Mouse (Mus musculus) retina, postnatal 7 days (tissue): Measurements from ENCODE around the gene Creld2.

Experiments
- DNase-seq: peaks from one replicate; pipeline ENCODE4 v3.0.0-alpha.2; 2012; ENCODE audit warnings: low read depth, low spot score

Gene Creld2

GRCm38 (mm10) chr15:88866934-88867356, 47.5 kb downstream of the Creld2 start:
- DNase-seq = no peak

- DNase-seq = no peak
Measured at GRCm38 (mm10) chr15:88867368-88868023, 48.0 kb downstream of the Creld2 start.

GRCm38 (mm10) chr15:88868024-88868742, 48.7 kb downstream of the Creld2 start:
- no peak for DNase-seq

DNA sequence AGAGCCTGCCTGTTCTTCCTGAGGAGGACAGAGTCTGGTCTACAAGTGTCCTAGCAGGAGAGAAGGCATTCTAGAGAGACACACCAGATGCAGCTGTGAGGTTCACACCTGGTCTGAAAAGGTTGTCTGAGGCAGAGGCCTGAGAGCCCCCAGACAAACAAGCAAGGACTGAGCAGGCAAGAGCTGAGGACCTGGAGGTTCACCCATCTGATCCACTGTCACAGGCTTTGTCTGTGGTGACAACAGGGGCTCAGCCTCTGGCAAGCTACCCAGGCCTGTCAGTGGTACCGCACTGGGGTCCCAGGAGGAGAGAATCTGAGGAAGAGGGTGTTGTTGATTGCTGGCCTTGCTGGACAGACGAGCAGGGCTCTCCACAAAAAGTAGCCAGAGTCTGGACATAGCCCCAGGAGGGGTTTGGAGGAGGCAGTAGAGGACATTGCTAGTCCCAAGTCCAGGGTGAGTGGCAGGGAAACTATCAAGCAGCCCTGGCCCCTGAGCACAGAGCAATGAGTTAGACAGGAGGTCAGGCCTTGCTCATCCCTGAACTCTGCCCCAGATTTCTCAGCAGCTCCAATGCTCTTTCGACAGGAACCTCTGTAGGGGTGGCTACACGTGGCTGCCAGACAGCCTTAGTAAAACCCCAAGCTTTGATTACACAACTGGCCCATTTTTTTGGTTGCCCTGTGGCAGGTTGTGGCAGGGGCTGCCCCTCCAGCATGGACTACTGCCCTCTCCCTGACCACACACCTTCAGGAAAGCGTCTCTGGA, 51.2 kb downstream of the Creld2 start:
- DNase-seq = no peak

- DNase-seq = no peak
Measured at GRCm38 (mm10) chr15:88874061-88874460, 54.6 kb downstream of the Creld2 start.

- DNase-seq = no peak
Measured at GRCm38 (mm10) chr15:88874477-88874876, 55.0 kb downstream of the Creld2 start.

- DNase-seq = no peak
Measured at GRCm38 (mm10) chr15:88875625-88876081, 56.2 kb downstream of the Creld2 start.
